Mouse (Mus musculus) intestine, embryonic 16.5 days (tissue): ENCODE data around the gene Fibin. TPM values are rescaled to one million over a fixed set of nuclear protein-coding genes. Genes with fewer than 3 reads are reported as not detected.

Experiments used
- ATAC-seq: fragments of 200-750 bp; cut with Nextera tagmentation; 2 replicates; pipeline ENCODE4 v1.8.0; 2017; ENCODE audit warnings: moderate TSS enrichment, moderate library complexity
- H3K27ac ChIP-seq: fragments of 300-500 bp; sonication (generic); 2 replicates; pipeline ENCODE4 v1.5.1; 2014; ENCODE audit warnings: mild to moderate bottlenecking, low read length
- H3K27me3 ChIP-seq: fragments of 300-500 bp; sonication (generic); replicated peaks from 2 replicates; pipeline ENCODE4 v1.6.1; 2014; ENCODE audit warnings: low read length, control low read depth, mixed read lengths; ENCODE audit not compliant: control insufficient read depth, insufficient read depth
- H3K36me3 ChIP-seq: fragments of 300-500 bp; sonication (generic); 2 replicates; pipeline ENCODE4 v1.6.1; 2014; ENCODE audit warnings: low read length, control low read depth; ENCODE audit not compliant: control insufficient read depth, insufficient read depth
- H3K4me1 ChIP-seq: fragments of 300-500 bp; sonication (generic); 2 replicates; pipeline ENCODE4 v1.6.1; 2014; ENCODE audit warnings: low read length, control low read depth, mixed read lengths; ENCODE audit not compliant: control insufficient read depth, insufficient read depth
- H3K4me2 ChIP-seq: fragments of 300-500 bp; sonication (generic); 2 replicates; pipeline ENCODE4 v1.6.1; 2014; ENCODE audit warnings: low read depth, low read length, control low read depth
- H3K4me3 ChIP-seq: fragments of 300-500 bp; sonication (generic); 2 replicates; pipeline ENCODE4 v1.5.1; 2014; ENCODE audit warnings: mild to moderate bottlenecking, low read length
- H3K9ac ChIP-seq: fragments of 300-500 bp; sonication (generic); 2 replicates; pipeline ENCODE4 v1.6.1; 2014; ENCODE audit warnings: low read depth, low read length
- H3K9me3 ChIP-seq: fragments of 300-500 bp; sonication (generic); 2 replicates; pipeline ENCODE4 v1.6.1; 2016; ENCODE audit warnings: low read length, control low read depth; ENCODE audit not compliant: control insufficient read depth
- WGBS: fragments of 180-500 bp; shearing (Covaris S2); extraction: QIAGEN DNeasy Blood & Tissue Kit; methylation state at CpG from one replicate; pipeline ENCODE4 v1.1.7; 2014; 5-methylcytosine and 5-hydroxymethylcytosine counted together
- polyA plus RNA-seq: library from polyadenylated mRNA; unstranded; fragments of >200 nt; fragmentation: Nextera tagmentation; extraction: Ambion mirVana; gene quantifications from 2 replicates; pipeline ENCODE4 v1.2.1, GENCODE M21; 2015

The Fibin gene
- polyA plus RNA-seq, 1 experiment from 2014 or later: 27.4 TPM

GRCm38 (mm10) chr2:110367382-110367887, 4.5 kb upstream of the Fibin start:
- Histone ChIP-seq H3K4me2 (no peak overlapping the region), H3K9ac (no peak overlapping the region), H3K9me3 (no peaks in the 10 kb centered on the region), H3K4me3 (no peak overlapping the region), H3K27me3 (no peaks in the 10 kb centered on the region), H3K36me3 (no peaks in the 10 kb centered on the region), H3K27ac (no peak overlapping the region), H3K4me1 (no peaks in the 10 kb centered on the region)
- no peak for ATAC-seq
- 78% methylated on average over 1 of the region's 1 CpGs for WGBS

DNA sequence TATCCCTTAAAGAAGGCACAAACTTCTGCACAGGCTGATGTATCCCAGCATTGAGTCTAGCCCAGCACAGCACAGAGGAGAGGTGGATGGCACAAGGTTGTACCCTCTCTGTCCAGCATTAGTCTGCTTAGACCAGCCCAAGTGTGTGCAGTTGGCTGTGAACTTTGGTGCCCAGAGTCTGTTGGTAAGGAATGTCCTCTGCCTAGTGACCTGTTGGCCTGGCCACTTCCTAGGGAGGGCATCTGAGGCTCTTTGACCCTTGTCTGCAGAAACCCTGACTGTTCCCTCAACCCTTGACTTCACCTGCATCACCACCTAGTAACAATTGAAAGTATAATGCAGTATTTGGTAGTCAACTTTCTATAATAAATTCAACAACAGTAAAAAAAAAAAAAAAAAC, 2.4 kb upstream of the Fibin start:
- no peak for ATAC-seq
- Histone ChIP-seq H3K9ac (no peak overlapping the region), H3K36me3 (no peaks in the 10 kb centered on the region), H3K4me3 (no peak overlapping the region), H3K27me3 (no peaks in the 10 kb centered on the region), H3K9me3 (no peaks in the 10 kb centered on the region), H3K4me2 (no peak overlapping the region), H3K27ac (no peak overlapping the region), H3K4me1 (no peaks in the 10 kb centered on the region)

- Histone ChIP-seq H3K9me3 (no peaks in the 10 kb centered on the region), H3K36me3 (no peaks in the 10 kb centered on the region), H3K4me1 (no peaks in the 10 kb centered on the region), H3K27ac (no peak overlapping the region), H3K27me3 (no peaks in the 10 kb centered on the region), H3K4me3 (no peak overlapping the region), H3K9ac (no peak overlapping the region), H3K4me2 (no peak overlapping the region)
- ATAC-seq: no peak
- WGBS: 61% methylated on average over 3 of the region's 3 CpGs
Measured at GRCm38 (mm10) chr2:110363855-110364254, 872 bp upstream of the Fibin start.

GRCm38 (mm10) chr2:110353302-110353970, 9.5 kb downstream of the Fibin start:
- WGBS: 72% methylated on average over 5 of the region's 5 CpGs
- Histone ChIP-seq H3K9ac (no peak overlapping the region), H3K4me1 (no peaks in the 10 kb centered on the region), H3K27ac (no peak overlapping the region), H3K4me2 (no peak overlapping the region), H3K27me3 (no peaks in the 10 kb centered on the region), H3K4me3 (no peak overlapping the region), H3K9me3 (no peaks in the 10 kb centered on the region), H3K36me3 (no peaks in the 10 kb centered on the region)
- no peak for ATAC-seq

DNA sequence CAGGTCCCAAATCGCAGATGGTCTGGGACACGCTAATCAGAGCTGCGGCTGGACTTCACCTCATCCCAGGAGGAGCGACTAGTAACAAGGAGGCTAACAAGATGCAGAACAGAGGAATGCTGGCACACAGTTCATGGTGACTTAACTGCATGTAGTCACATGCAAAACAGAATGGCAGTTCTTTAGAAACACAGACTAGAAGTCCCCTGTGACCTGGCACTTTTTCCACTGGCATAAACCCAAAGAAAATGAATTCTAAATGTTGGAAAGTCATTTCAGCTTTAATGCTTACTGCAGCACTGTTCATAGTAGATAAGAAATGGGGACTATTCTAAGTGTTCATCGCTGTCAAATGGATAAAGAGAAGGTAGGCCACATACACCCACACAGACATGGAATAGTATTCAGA, 11.1 kb downstream of the Fibin start:
- H3K27me3 ChIP-seq: no peaks in the 10 kb centered on the region
- H3K4me2 ChIP-seq: no peak overlapping the region
- H3K4me1 ChIP-seq: no peaks in the 10 kb centered on the region
- ATAC-seq: no peak
- no peak overlapping the region for H3K9ac ChIP-seq
- no peak overlapping the region for H3K27ac ChIP-seq
- H3K36me3 ChIP-seq: no peaks in the 10 kb centered on the region
- H3K4me3 ChIP-seq: no peak overlapping the region
- no peaks in the 10 kb centered on the region for H3K9me3 ChIP-seq
- 61% methylated on average over 5 of the region's 5 CpGs for WGBS

- WGBS: 53% methylated on average over 1 of the region's 1 CpGs
- ATAC-seq: no peak
- no peak overlapping the region for H3K4me3 ChIP-seq
Measured at GRCm38 (mm10) chr2:110351406-110351805, 11.6 kb downstream of the Fibin start.

GRCm38 (mm10) chr2:110328953-110329352, 34.0 kb downstream of the Fibin start:
- H3K9me3 ChIP-seq: no peaks in the 10 kb centered on the region
- no peaks in the 10 kb centered on the region for H3K4me1 ChIP-seq
- no peak overlapping the region for H3K4me3 ChIP-seq
- no peak overlapping the region for H3K27ac ChIP-seq
- no peak overlapping the region for H3K9ac ChIP-seq
- H3K36me3 ChIP-seq: no peaks in the 10 kb centered on the region
- no peak overlapping the region for H3K4me2 ChIP-seq
- no peak for ATAC-seq
- H3K27me3 ChIP-seq: no peaks in the 10 kb centered on the region

More at GRCm38 (mm10) chr2:110351406-110351805, 11.6 kb downstream of the Fibin start:
- Histone ChIP-seq H3K9ac (no peak overlapping the region), H3K27me3 (no peaks in the 10 kb centered on the region), H3K9me3 (no peaks in the 10 kb centered on the region), H3K36me3 (no peaks in the 10 kb centered on the region), H3K4me2 (no peak overlapping the region), H3K27ac (no peak overlapping the region), H3K4me1 (no peaks in the 10 kb centered on the region)

DNA sequence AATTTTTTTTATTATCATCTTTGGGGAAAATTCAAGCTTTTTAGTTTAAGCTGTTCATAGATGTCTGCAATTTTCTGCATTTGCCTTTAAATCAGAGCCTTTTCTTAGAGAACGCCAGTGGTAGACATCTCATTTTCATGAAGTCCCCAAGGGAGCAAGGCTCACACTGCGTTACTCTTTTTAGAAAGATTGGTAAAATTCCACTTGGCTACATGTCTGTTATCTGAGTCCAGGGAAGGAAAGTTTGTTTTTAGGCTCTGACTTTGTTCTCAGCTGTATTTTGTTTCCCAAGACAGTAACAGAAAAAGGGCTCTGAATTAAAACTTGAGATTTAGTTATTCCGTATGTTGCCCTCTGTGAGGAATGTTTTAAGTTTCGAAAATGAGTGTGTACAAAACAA, 43.0 kb downstream of the Fibin start:
- Histone ChIP-seq H3K9ac (no peak overlapping the region), H3K4me1 (no peaks in the 10 kb centered on the region), H3K9me3 (no peaks in the 10 kb centered on the region), H3K4me2 (no peak overlapping the region), H3K4me3 (no peak overlapping the region), H3K27me3 (no peaks in the 10 kb centered on the region), H3K27ac (no peak overlapping the region), H3K36me3 (no peaks in the 10 kb centered on the region)
- WGBS: 77% methylated on average over 4 of the region's 4 CpGs
- no peak for ATAC-seq

DNA sequence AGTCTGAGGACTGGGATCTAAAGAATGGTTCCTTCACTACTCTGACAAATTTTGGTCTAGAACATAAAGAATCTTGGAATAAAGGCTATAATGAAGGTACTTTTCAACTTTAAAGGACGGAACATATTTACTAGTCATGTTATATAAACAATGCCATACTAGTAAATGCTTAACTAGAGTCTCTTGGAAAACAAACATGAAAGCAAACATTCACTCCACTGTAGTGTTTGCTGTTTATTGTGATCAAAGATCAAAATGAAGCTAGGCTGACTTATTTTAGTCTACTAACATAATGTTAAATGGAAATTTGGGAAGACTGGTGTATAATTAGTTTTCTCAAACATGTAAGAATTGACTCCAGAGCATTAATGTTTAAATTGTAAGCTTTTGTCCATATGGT, 43.7 kb downstream of the Fibin start:
- no peak overlapping the region for H3K9ac ChIP-seq
- no peak overlapping the region for H3K4me3 ChIP-seq
- no peaks in the 10 kb centered on the region for H3K36me3 ChIP-seq
- no peaks in the 10 kb centered on the region for H3K9me3 ChIP-seq
- WGBS: 67% methylated on average over 1 of the region's 1 CpGs
- no peaks in the 10 kb centered on the region for H3K27me3 ChIP-seq
- no peak overlapping the region for H3K4me2 ChIP-seq
- no peaks in the 10 kb centered on the region for H3K4me1 ChIP-seq
- H3K27ac ChIP-seq: no peak overlapping the region
- no peak for ATAC-seq

- H3K27me3 ChIP-seq: no peaks in the 10 kb centered on the region
- no peaks in the 10 kb centered on the region for H3K4me1 ChIP-seq
- no peaks in the 10 kb centered on the region for H3K36me3 ChIP-seq
- 93% methylated on average over 1 of the region's 1 CpGs for WGBS
- no peak overlapping the region for H3K4me3 ChIP-seq
- no peak overlapping the region for H3K4me2 ChIP-seq
- H3K9me3 ChIP-seq: no peaks in the 10 kb centered on the region
- H3K27ac ChIP-seq: no peak overlapping the region
- H3K9ac ChIP-seq: no peak overlapping the region
- no peak for ATAC-seq
Measured at GRCm38 (mm10) chr2:110318719-110319118, 44.3 kb downstream of the Fibin start.
